Mouse (Mus musculus) G1E (cell line): ENCODE results near the gene Got2.

Experiments
- CTCF ChIP-seq: IDR thresholded peaks from 2 replicates; pipeline ENCODE4 v1.5.1; 2012; ENCODE audit warnings: low read depth, low read length, inconsistent platforms, mixed read lengths
- GATA1 ChIP-seq: IDR thresholded peaks from 2 replicates; pipeline ENCODE4 v1.6.1; 2012; ENCODE audit warnings: borderline replicate concordance, low read length, inconsistent platforms, mixed read lengths
- GATA2 ChIP-seq: IDR thresholded peaks from 2 replicates; pipeline ENCODE4 v1.6.1; 2012; ENCODE audit warnings: low read depth, low read length, inconsistent platforms, borderline replicate concordance
- TAL1 ChIP-seq: conservative IDR thresholded peaks from 2 replicates; pipeline ENCODE4 v1.6.1; 2012; ENCODE audit warnings: low read depth, low read length, inconsistent platforms, mixed read lengths

DNA sequence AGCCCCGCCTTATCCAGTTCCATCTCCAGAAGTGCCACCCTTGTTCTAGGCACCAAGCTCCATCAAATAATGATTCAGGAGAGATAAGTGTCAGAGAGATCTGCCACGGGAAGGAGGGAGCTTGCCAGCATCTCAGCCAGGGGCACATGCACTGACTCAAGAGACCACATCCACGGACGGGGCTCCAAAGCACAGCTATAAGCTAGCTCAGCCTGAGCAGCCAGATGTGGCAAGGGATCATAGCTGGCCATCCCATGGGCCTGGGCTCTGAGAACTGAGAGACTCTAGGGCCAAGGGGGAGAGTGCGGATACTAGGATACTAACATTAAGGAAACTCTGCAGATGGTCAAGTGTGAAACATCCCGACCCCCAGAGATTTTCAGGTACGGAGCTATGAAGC, 43.3 kb downstream of the Got2 start:
- no peak for TF ChIP-seq CTCF
- no peak for TF ChIP-seq TAL1
- no peak for TF ChIP-seq GATA1
- no peak for TF ChIP-seq GATA2
